Mouse (Mus musculus): ENCODE results near the gene Phactr3. TPM values are rescaled to one million over a fixed set of nuclear protein-coding genes. Genes with fewer than 3 reads are reported as not detected.
A peak's percentile ranks its signal among the peaks of the same experiment; 100 is the strongest.

Gene Phactr3
- total and polyA plus RNA-seq, 2 experiments from 2014 or later = 97.8 to 152 TPM

DNA sequence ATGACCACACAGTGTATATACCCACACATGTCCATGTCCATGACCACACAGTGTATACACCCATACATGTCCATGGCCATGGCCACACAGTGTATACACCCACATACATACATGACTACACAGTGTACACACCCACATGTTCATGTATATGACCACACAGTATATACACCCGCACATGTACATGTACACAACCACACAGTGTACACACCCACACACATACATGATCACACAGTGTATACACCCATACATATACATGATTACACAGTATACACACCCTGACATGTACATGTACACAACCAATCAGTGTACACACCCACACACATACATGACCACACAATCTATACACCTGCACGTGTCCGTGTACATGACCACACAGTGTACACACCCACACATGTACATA, 102.2 kb downstream of the Phactr3 start:
- no peak overlapping the region for H3K4me3 ChIP-seq (ENCODE audit: low read depth, low read length)
- TF ChIP-seq CTCF (IDR thresholded peaks at IDR 0.05; ENCODE audit: low read depth) = no peak
- DNase-seq (no peak), ATAC-seq (peak; percentile 23)
- H3K4me1 ChIP-seq (ENCODE audit: insufficient read depth) = no peaks in the 10 kb centered on the region; the same call in 1 of the 2 replicates
- no peak overlapping the region for H3K9ac ChIP-seq
- no peaks in the 10 kb centered on the region for H3K9me3 ChIP-seq (ENCODE audit: low read length)
- H3K27me3 ChIP-seq (ENCODE audit: insufficient read depth, low read length) = no peaks in the 10 kb centered on the region
- no peak overlapping the region for H3K27ac ChIP-seq (ENCODE audit: low read depth, low read length)
- 97% methylated on average over 3 of the region's 3 CpGs for WGBS
- no peaks in the 10 kb centered on the region for H3K36me3 ChIP-seq (ENCODE audit: insufficient read depth)
- no peak overlapping the region for H3K4me2 ChIP-seq (ENCODE audit: low read depth)

GRCm38 (mm10) chr2:178229231-178229630, 110.5 kb downstream of the Phactr3 start:
- peaks cover 5% of the 10 kb centered on the region; the same call in 1 of the 2 replicates for H3K9me3 ChIP-seq (ENCODE audit: low read length)
- H3K4me3 ChIP-seq (ENCODE audit: low read depth, low read length) = no peak overlapping the region
- H3K9ac ChIP-seq = no peak overlapping the region
- H3K27ac ChIP-seq (ENCODE audit: low read depth, low read length) = peak overlapping the region; percentile 15; the same call in 1 of the 2 replicates
- ATAC-seq (peak; percentile 75), DNase-seq (peak; percentile 59)
- H3K36me3 ChIP-seq (ENCODE audit: insufficient read depth) = no peaks in the 10 kb centered on the region
- no peak overlapping the region for H3K4me2 ChIP-seq (ENCODE audit: low read depth)
- H3K27me3 ChIP-seq (ENCODE audit: insufficient read depth, low read length) = no peaks in the 10 kb centered on the region
- H3K4me1 ChIP-seq (ENCODE audit: insufficient read depth) = no peaks in the 10 kb centered on the region
- TF ChIP-seq CTCF (IDR thresholded peaks at IDR 0.05; ENCODE audit: low read depth) = no peak
- WGBS = 37% methylated on average over 8 of the region's 8 CpGs

DNA sequence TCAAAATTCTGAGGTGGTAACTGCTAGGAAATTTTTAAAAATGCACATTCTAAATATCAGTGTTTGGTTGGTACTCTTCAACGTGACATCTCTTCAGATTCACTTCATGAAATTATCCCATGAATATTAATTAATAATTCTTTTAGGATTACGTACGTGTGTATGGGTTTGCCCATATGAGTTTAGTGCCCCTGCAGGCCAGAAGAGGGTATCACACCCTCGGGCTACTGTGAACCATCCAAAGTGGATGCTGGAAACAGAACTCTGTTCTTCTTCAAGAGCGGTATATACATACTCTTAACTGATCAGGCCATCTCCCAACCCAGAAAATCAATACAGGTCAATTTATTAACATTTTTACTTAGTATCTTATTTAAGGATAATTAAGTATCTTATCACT, 114.7 kb downstream of the Phactr3 start:
- 79% methylated on average over 5 of the region's 5 CpGs for WGBS
- Histone ChIP-seq H3K4me1 (ENCODE audit: insufficient read depth) (no peaks in the 10 kb centered on the region), H3K9me3 (ENCODE audit: low read length) (peaks cover 5% of the 10 kb centered on the region; the same call in 1 of the 2 replicates), H3K36me3 (ENCODE audit: insufficient read depth) (no peaks in the 10 kb centered on the region), H3K27me3 (ENCODE audit: insufficient read depth, low read length) (no peaks in the 10 kb centered on the region), H3K4me2 (ENCODE audit: low read depth) (no peak overlapping the region), H3K4me3 (ENCODE audit: low read depth, low read length) (no peak overlapping the region), H3K9ac (no peak overlapping the region), H3K27ac (ENCODE audit: low read depth, low read length) (no peak overlapping the region)
- DNase-seq (no peak), ATAC-seq (no peak)
- peak; percentile 46 for TF ChIP-seq CTCF (IDR thresholded peaks at IDR 0.05; ENCODE audit: low read depth)

DNA sequence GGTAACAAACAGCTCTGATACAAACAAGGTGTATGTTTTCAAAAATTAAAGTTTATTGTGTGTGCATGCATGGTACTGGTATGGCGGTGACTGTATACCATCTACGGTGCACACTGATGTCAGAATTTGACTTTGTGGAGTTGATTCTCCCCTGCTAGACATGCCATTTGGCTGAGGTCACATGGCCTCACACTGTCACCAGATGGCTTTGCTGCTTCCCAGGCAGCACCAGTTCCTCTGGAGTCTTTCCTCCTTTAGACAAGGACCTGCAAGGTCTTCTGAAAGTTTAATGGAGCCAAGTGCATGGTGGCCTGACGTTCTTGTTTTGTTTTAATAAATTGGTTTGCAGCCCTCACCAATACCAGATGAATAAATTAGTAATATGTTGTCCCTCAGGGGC, 118.3 kb downstream of the Phactr3 start:
- TF ChIP-seq CTCF (IDR thresholded peaks at IDR 0.05; ENCODE audit: low read depth) = no peak
- 83% methylated on average over 3 of the region's 3 CpGs for WGBS
- no peak for ATAC-seq
- Histone ChIP-seq H3K27me3 (ENCODE audit: insufficient read depth, low read length) (no peaks in the 10 kb centered on the region), H3K4me2 (ENCODE audit: low read depth) (no peak overlapping the region), H3K9me3 (ENCODE audit: low read length) (no peaks in the 10 kb centered on the region), H3K9ac (no peak overlapping the region), H3K4me1 (ENCODE audit: insufficient read depth) (no peaks in the 10 kb centered on the region), H3K27ac (ENCODE audit: low read depth, low read length) (no peak overlapping the region), H3K4me3 (ENCODE audit: low read depth, low read length) (no peak overlapping the region), H3K36me3 (ENCODE audit: insufficient read depth) (no peaks in the 10 kb centered on the region)
- DNase-seq = no peak

DNA sequence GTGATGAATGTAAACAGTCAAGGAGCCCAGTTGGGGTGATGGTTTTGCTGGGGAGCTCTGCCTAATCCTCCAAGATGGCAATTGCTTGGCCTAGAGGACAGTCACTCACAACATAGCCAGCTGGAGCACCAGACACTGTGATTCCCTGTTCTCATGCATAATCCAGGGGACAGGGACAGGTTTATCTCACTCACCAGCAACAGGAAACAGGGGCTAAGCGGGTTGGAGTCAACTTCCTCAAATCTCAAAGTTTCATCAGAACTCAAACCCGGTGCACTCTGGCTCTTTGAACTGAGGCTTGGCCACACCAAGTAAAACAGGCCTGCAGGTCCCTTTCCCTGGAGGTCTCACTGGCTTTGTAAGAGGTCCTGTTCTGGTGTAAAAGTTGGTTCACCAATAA, 119.7 kb downstream of the Phactr3 start:
- Histone ChIP-seq H3K4me2 (ENCODE audit: low read depth) (no peak overlapping the region), H3K27me3 (ENCODE audit: insufficient read depth, low read length) (no peaks in the 10 kb centered on the region), H3K9me3 (ENCODE audit: low read length) (no peaks in the 10 kb centered on the region), H3K4me1 (ENCODE audit: insufficient read depth) (no peaks in the 10 kb centered on the region), H3K4me3 (ENCODE audit: low read depth, low read length) (no peak overlapping the region), H3K36me3 (ENCODE audit: insufficient read depth) (no peaks in the 10 kb centered on the region), H3K27ac (ENCODE audit: low read depth, low read length) (no peak overlapping the region), H3K9ac (no peak overlapping the region)
- WGBS = 85% methylated on average over 2 of the region's 2 CpGs
- no peak for ATAC-seq
- DNase-seq = no peak
- no peak for TF ChIP-seq CTCF (IDR thresholded peaks at IDR 0.05; ENCODE audit: low read depth)

DNA sequence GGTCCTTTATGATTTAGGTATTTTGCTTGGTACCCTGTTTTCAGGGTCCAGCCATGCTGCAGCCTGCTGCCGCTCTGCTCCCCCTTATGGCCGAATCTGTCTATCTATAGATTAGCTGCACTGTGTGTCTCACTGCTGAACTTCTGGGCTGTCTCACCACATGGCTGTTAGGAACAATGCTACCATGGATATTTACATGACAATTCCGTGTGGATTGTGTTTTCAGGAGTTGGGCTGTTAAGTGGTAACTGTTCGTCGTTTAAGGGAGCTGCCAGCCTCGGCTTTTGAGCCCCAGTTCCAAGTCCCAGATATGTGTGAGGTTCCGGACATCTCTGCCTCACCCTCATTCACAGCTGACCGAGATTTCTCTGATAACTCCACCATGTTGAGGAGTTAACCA, 122.1 kb downstream of the Phactr3 start:
- TF ChIP-seq CTCF (IDR thresholded peaks at IDR 0.05; ENCODE audit: low read depth) = no peak
- H3K36me3 ChIP-seq (ENCODE audit: insufficient read depth) = no peaks in the 10 kb centered on the region
- H3K4me3 ChIP-seq (ENCODE audit: low read depth, low read length) = no peak overlapping the region
- H3K4me2 ChIP-seq (ENCODE audit: low read depth) = no peak overlapping the region
- H3K9ac ChIP-seq = no peak overlapping the region
- no peak for ATAC-seq
- H3K27ac ChIP-seq (ENCODE audit: low read depth, low read length) = no peak overlapping the region
- no peak for DNase-seq
- 57% methylated on average over 8 of the region's 8 CpGs for WGBS
- no peaks in the 10 kb centered on the region for H3K27me3 ChIP-seq (ENCODE audit: insufficient read depth, low read length)
- no peaks in the 10 kb centered on the region for H3K9me3 ChIP-seq (ENCODE audit: low read length)
- H3K4me1 ChIP-seq (ENCODE audit: insufficient read depth) = no peaks in the 10 kb centered on the region

- ATAC-seq = peak; percentile 69; the same call in 1 of the 2 replicates
- no peak for DNase-seq
- Histone ChIP-seq H3K27me3 (ENCODE audit: insufficient read depth, low read length) (no peaks in the 10 kb centered on the region), H3K9ac (no peak overlapping the region), H3K27ac (ENCODE audit: low read depth, low read length) (no peak overlapping the region), H3K4me1 (ENCODE audit: insufficient read depth) (no peaks in the 10 kb centered on the region), H3K9me3 (ENCODE audit: low read length) (no peaks in the 10 kb centered on the region), H3K4me2 (ENCODE audit: low read depth) (no peak overlapping the region), H3K36me3 (ENCODE audit: insufficient read depth) (no peaks in the 10 kb centered on the region), H3K4me3 (ENCODE audit: low read depth, low read length) (no peak overlapping the region)
- WGBS = 76% methylated on average over 3 of the region's 3 CpGs
- no peak for TF ChIP-seq CTCF (IDR thresholded peaks at IDR 0.05; ENCODE audit: low read depth)
These were observed 122.6 kb downstream of the Phactr3 start for GRCm38 (mm10) chr2:178241374-178241773.

Measured in forebrain, postnatal 0 days (tissue).